Mouse (Mus musculus) liver, postnatal 0 days (tissue): ENCODE results near the gene Ascc3.

ENCODE experiments used
- CTCF ChIP-seq: sonication (generic); IDR thresholded peaks from 2 replicates; pipeline ENCODE4 v1.5.1; 2016; ENCODE audit warnings: antibody characterized with exemption, low read depth
- EP300 ChIP-seq: IDR thresholded peaks from 2 replicates; pipeline ENCODE4 v1.6.1; 2016; ENCODE audit warnings: antibody characterized with exemption, low read depth, mild to moderate bottlenecking

DNA sequence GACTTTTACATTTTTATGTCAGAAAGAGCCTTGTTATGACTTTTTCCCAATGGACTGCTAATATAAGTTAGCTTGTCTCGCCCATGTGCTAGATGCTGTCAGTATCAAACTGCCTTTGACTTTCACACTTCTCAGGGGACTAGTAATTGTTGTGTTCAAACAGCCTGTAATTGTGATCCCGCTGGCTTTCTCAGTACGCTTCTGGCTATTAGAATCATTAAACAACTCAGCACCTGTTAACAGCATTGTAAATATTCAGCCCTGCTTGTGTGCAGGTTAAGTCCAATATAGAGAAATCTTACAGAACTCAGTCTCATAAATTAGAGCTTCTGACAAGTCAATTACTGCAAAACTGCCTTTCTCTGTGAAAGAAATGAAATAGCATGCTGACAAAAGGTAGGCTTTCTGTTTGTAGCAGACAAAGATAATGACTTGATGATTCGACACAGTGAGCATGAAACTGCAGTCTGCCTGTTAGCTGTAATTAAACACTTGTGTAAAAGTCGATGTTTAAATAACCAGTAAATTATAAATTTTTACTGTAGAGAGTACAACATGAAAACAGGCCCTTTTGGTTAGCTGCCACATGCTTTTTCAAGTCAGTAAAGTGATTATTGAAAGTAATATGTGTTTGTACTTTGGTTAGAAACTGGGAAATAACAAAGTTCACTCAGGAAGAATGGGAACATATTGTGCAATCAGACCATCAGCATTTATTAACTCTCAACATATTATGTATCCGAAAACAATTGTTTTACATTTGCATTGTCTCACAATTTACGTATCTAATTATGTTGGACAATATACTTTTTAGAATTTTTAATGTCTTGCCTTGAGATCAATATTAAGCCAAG lies 171.2 kb downstream of the Ascc3 start:
- TF ChIP-seq CTCF (no peak), EP300 (0 out of 2 replicates have a peak, but pooled peaks have one; percentile 17)
